Mouse (Mus musculus) CD4-positive helper T cell, adult 2 months (primary cell): ENCODE results near the gene Nanos3.

Experiments used
- DNase-seq: peaks from one replicate; pipeline ENCODE4 v3.0.0-alpha.2; 2012; ENCODE audit warnings: low read depth, missing footprints, low spot score

The Nanos3 gene

DNA sequence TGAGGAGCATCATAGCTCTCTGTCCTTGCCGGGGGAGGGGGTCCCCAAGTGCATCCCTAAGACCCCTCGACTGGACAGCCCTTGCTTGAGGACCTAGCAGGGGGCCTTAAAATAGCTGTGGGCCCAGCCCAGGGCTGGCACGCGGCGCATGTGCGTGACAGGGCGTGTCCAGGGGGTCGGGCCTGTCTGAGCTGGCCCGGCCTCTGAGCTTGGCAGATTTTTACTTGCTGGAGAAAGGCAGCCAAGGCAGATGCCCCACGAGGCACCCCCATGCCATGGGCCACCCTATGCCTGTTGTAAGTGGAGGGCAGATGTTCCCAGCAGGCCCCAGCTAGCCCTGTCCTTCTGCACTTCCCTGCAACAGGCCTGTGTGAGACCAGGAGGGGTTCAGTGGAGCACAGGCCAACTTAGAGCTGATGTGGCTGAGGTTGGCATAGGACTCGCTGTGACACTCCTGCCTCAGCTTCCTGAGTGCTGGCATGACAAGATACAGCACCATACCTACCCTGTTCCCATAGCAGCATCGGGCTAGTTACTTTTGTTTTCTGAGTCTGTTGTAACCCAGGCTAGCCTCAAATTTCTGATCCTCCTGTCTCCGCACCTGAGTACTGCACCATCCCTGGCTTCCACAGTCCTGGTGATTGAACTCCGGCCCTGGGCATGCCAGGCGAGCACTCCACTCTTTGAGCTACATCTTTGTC, 16.7 kb upstream of the Nanos3 start:
- peak; percentile 84 for DNase-seq

DNA sequence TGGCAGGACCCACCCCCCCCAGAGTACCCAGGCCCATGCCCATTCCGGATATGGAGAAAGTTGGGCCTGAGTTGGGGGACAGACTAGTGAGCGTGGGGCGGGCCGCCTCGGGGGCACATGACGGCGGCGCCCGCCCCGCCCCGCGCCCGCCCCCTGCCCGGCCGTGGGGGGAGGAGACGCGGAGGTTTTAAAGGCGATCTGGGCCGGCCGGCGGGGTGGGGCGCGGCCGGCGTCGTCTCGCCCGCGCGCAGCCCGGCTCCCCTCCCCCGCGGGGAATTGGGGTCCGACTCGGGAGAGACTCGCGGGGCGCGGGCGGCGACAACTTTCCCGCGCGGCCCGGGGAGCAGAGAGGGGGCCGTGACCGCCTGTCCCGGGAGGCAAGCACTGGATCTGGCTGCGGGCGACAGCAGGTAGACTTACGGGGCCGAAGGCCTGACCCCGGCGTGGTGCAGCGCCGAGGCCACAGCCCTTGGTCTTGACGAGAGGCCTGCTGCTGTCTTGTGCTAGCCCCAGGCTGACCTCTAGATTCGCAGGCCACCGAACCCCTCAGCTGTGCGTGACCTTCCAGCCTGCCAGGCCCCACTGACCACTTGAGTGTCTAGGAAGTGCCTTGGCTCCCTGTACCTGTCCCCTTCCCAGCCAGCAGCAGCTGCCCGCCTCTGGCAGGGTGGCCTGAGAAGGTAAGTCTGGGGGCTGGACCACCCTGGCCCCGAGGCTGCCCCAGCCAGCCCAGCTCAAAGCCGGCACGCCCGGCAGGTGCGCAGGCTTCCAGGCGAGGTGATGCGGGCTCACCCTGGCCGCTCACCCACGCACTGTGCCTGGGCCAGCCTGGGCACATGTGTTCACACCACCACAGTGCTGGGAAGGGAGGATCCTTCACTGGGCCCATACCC, 15.9 kb upstream of the Nanos3 start:
- peak; percentile 80 for DNase-seq

DNA sequence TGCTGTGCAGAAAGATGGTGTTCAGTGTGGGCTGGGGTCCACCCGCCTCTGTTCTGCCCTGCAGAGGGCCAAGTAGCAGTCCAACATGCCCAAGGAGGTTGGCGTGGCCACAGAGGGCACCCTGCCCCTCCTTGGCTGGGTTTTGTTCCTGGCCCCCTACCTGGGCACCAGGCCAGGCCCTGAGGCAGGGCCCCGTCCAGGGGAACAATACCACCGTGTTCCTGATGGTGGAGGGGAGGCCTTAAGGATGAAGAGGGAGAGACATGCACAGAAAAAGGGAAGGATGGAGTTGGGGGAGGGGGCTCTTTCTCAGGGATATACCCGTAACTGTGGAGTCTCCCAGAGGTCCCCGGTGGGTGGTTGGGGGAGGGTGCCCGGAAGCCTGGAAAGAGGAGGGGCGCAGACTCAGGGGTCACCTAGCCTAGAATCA, 15.1 kb upstream of the Nanos3 start:
- DNase-seq = no peak

DNA sequence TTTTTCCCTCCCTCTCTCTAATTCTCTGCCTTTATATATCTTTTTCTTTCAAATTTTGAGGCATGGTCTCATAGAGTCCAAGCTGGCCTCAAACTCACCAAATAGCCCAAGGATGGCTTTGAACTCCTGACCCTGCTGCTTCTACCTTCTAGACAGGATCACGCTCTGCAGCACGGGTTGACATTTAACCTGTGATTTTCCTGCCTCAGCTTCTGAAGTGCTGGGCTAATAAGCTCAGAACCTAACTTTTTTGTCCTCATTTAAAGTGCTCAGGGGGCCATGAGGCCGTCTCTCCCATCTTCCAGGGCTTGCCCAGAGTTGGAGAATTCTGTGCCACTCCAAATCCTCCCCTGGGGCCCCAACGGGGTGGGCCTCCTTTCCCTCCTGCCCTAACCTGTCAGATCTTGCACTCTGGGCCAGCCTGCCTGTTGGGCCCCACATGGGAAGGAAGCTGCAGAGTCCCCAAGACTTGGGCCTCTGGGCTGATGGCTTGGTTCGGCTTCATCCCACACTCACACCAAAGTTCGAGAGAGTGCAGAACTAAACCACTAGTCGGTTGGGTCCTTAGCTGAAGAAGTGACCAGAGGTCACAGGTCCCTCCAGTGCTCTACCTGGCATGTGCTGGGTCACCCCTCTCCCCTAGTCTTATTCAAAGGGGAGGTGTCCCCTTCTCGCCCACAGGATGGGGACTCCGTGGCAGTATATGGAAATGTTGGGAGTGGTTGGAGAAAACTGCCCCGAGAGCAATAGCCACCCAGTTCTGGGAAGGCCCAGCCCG, 14.5 kb upstream of the Nanos3 start:
- DNase-seq = peak; percentile 43

DNA sequence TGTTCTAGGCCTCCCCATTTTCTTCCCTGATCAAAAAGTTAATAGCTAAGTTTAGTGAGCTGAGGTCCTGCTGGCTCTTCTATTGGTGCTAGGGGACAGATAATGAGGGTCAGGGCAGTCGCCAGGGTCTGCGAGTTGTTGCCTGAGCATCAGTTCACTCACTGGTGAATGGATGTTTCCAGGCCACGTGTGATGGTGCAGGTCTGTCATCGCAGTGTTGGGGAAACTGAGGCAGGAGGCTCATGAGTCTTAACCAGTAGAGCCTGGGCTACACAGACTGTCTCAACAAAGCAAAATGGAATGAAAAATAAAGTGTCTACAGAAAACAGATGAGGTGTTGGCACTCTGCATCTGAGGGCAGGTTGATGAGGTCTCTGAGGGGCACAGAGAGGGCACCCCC, 13.9 kb upstream of the Nanos3 start:
- no peak for DNase-seq

DNA sequence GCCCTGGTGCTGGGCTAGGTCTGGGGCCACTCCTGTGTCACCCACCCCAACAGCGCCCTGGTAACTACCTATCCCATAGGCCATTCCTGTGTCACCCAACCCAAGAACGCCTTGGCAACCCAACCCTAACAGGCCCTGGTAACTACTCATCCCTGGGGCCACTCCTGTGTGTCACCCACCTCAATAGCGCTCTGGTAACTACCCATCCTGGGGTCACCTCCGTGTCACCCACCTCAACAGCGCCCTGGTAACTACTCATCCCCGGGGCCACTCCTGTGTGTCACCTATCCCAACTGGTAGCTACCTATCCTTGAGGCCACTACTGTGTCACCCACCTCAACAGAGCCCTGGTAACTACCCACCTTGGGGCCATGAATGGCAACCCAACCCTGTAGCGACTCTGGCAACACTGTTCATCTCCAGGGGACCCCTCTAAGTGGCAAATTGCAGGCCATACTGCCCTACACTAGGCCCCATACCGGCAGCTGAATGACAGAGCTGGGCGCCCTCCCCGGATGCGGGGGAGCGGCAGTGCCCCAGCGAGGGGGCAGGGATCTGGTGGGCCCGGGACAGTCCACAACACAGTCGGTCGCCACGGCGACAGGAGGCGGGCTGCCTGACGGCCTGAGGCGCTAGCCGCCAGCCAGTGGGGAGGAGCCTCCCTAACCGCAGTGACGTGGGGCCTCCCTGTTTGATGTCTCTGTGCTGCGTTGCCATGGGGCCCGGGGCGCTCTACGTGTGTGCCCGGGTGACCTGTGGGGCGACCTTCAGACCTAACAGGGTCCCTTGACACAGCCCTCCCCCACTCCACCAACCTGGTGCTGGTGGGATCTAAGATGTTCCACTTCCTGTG, 13.1 kb upstream of the Nanos3 start:
- peak; percentile 99 for DNase-seq

DNA sequence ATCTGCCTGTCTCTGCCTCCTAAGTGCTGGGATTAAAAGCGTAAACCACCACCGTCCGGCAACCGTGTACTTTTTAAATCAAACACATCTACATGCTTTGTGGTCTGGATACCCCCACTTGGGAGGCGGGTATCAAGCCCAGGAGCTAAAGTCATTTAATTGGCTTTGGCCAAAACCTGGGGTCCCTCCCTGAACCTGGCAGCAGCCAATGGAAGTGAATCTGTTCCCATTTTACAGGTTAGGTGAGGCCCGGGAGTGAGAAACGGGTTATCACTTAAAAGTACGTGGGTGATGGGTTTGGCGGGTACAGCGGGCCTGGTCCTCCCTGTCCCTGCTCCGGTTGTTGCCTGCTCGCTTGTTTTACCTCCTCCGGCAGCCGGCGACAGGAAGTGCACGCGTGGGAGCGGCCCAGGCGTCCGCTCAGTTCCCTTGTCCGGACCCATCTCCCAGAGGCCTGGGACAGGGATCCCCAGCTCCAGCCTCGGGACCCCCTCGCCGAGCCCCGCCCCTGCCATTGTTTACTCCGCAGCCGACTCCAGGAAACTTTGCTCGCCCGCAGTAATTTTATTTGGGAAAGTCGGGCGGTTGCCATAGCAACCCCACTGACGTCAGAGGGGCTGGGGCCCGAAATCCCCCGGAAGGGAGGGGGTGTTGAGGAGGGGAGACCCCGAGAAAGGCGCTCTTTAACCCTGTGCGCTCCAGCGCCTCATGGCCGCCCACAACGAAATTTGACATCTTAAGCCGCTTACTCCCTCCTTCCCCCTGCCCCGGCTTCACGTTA, 12.3 kb upstream of the Nanos3 start:
- DNase-seq = peak; percentile 95

DNA sequence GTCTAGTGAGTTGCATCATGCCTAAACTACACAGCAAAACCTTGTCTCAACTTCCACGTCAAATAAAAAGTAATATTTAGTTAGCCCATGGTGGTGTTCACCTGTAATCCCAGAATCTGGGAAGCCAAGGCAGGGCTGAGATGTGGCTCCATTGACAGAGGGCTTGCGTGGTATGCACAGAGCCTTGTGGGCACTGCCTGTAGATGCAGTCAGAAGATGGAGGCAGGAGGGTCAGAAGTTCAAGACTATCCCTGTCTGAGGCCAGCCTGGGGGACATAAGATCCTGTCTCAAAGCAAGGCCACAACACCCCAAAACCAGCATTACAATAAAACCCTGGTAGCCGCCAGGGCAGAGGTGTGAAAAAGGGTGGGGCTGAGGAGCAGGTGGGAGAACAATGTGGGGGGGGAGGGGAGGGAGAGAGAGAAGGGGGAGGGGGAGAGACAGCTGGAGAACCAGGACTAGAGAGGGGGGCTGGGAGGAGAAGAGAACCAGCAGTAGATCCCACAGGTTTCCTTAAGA, 9.3 kb upstream of the Nanos3 start:
- no peak for DNase-seq

DNA sequence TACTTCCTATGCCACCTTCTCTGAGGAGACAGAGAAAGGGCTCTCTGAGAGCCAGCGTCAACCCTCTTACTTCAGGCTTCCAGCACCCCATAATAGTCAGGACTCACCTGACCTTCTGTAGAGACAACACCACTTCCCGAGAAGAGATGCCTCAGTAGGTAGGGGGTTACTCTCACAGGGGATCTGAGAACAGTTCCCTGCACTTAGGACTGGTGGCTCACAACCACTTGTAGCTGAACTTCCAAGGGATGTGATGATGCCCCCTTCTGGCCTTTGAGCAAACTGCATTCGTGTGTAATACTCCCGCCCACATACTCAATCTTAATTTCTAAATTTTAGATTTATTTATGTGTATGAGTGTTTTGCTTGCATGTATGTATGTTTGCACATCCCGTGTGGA, 8.5 kb upstream of the Nanos3 start:
- DNase-seq = peak; percentile 69

DNA sequence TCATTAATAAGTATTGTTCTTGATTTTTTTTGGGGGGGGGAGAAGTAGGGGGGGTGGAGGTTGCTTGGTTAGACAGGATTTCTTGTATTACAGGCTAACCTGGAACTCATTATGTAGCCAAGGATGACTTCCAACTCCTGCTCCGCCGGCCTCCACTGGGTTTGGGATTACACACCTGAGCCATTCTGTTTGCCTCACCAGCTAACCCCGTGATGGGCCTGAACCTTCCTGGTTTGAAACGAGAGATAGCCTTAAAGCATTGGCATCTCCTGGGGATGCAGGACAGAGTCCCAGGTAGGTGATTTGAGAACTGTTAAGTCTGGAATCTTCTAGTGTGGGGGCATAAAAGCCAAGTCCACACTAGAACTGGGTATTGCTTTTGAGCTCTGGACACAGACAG, 8.1 kb upstream of the Nanos3 start:
- no peak for DNase-seq

DNA sequence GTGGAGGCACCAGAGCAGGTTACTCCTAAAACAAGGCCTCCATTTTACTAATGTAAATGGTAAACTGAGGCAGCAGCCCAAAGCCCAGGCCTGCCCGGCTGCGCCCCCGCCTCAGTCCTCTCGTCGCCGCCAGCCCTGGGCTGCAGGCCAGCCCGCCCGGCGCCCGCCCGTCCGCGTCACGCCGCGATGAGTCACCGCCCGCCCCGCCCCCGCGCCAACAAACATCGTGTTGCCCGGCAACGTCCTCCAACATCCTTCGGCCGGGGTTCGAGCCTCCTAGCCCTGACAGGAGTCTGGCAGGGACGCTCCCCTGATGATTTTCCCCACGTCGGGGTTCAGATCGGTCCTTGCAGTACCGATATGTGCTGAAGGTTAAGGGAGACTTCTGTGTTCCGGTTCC, 7.5 kb upstream of the Nanos3 start:
- DNase-seq = peak; percentile 90

DNA sequence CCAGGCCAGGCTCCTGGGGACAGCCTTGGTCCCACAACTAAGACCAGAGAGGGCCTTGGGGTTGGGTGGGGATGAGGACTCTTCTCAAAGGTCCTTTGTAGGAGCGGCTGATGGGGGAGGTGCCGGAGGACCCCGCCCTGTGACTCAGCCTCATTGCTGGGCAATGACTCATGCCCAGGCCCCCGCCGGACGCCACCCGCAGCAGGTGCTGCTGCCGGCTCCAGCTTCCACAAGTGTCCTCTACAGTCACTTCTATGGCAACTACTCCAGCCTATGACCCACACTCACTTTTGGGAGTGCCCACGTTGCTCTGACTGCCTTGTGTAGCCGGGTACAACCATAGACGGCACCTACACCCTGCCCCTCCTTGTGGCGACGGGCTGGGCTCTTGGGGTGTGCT, 7.0 kb upstream of the Nanos3 start:
- peak; percentile 70 for DNase-seq

DNA sequence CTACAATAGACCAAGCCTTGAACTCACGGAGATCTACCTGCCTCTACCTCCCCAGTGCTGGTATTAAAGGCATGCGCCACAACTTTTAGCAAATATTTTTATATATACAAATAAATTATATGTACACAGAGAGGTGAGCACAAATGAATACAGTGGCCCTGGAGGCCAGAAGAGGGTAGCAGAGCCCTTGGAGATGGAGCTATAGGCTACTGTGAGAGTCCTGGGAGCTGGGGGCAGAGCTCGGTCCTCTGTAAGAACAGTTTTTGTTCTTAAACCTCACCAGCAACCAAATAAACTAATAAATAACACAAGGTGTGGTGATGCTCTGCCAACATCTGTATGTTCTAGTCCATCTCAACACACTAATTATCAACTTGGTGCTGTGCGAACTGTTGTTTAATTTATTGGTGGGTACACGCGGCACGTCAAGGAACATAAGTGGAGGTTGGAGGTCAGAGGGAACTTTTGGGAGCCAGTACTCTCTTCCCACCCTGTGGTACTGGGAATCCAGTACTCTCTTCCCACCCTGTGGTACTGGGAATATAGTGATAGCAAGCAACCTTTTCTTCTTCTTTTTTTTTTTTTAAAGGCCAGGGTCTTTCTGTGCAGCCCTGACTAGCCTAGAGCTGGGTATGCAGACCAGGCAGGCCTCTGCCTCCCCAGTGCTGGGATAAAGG, 5.3 kb upstream of the Nanos3 start:
- no peak for DNase-seq

DNA sequence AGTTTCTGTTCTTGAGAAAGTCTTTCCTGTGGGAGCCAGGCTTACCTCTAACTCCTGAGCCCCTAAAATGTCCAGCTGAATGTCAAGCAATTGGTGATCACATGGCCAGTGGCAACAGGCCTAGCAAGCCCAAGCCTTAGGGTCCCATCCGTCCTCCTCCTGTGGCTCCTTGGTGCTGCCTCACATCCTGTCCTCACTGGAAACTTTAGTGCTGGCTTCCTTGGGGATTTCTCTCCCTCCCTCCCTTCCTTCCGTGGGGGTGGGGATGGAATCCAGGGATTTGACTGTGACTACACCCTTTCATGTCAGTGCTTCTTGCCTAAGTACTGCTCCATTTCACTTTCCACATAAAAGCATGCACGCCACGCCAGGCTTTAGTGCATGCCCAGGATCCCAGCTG, 4.6 kb upstream of the Nanos3 start:
- no peak for DNase-seq

DNA sequence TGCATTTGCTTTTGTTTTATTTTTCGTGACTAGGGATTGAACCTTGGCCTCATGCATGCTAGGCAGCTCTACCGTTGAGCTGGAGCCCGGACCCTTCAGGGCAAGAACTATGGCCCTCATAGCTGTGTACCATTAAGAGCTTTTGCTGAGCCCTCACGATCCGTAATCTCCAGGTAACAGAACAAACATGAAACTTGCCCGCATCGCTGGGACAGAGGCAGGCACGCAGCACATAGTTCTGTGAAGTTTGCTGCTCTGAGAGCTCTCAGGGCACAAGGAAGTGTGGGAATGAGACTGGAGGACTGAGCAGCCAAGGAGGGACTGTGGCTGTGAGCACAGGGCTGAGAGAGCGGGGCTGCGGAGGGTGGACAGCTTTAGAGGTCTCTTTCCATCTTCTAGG, 3.7 kb upstream of the Nanos3 start:
- no peak for DNase-seq

DNA sequence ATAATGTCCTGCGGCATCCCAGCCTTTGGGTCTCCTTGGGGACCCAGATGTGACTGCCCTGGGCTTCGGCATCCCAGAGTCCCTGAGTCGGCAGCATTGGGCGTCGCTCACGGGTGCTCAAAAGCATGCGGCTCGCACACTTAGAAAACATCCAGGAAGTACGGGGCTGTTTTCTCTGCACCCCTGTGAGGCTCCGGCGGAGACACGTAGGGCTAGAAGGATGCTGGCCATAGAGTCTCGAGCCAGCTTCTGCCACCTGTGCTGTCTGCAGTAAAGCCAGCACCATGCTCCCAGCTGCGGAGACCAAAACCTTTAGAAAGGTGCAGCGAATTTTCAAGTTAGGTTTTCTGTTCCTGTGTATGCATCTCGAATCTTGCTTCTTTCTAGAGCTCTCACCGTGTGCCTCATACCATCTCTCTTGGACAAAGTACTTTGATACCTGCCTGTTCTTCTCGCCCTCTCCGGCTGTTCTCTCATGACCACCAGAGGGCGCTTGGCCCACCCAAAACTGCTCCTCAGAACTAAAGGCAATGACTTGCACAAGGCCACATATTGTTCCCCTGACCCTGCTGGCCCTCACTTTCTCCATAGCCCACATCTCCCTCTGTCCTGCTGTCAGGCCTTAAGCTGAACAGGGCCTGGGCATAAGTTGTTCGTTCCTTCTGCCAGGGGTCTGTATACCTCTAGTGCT, 2.2 kb upstream of the Nanos3 start:
- peak; percentile 75 for DNase-seq

DNA sequence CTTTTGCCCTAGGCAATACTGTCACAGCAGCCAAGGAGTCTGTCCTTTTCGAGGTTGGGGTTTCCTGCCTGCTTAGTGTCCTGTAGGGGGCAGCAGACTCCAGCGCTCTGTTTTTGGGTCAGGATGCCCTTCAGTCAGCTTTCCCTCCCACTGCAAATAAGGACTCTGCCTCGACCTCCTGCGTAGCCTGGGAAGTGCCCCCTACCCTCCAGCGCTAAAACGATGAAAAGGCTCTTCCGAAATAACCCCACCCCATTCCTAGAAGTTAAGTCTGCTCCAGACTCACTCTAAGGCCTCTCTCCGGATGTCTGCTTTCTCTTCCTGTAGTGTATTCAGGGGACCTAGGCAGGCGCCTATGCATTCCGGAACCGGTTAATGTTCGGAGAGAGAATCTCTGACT, 1.5 kb upstream of the Nanos3 start:
- DNase-seq = peak; percentile 87

DNA sequence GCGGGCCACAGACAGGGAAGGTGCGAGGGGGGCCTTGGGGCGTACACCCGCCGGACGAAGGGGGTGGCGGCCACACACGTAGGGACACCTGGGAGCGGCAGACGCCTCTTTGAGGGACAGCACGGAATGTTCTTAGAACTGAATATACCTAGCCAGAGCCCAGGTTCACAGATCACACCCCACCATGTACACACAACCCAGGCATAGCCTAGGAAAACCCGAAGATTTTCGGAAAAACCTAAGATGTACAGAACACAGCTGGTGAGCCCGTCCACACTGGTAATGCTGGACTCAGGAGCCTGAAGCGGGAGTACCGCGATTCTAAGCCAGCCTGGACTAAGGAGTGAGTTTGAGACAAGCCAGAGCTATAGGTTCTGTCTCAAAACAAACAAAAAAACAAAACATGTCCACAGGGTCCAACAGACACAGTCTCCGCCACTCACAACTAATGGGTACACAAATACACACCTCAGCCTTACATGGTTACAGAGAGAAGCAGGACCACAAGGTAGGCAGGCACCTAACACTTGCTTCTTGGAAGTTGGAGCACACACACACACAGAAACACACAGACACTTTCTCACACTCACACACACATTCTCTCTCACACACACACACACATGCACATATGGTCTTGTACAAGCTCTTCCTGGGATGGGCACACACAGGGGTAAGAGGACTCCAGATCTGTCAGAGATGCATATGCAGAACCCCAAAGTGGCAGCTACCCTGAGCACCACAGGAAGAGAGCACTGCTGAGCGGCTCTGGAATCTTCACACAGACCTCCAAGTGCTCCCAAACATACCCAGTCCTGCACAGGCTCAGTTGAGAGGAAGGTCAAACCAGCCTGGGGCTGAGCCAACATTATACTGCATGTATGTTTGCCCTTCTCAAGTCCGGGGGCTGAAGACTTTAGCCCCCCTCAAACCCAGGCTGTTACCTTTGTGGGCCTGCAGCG, 653 bp downstream of the Nanos3 start:
- no peak for DNase-seq
